Mouse (Mus musculus) gastrocnemius, postnatal 14 days (tissue): ENCODE data around the gene Myom1. TPM values are rescaled to one million over a fixed set of nuclear protein-coding genes. Genes with fewer than 3 reads are reported as not detected.

Source experiments
- DNase-seq: peaks from one replicate; pipeline ENCODE4 v3.0.0; 2021; ENCODE audit warnings: mixed read lengths
- intact Hi-C: fragments of 180-260 bp; cut with DNase I; formaldehyde crosslinking; loops from one replicate; pipeline ENCODE4 v1.15.1; 2025; ENCODE audit warnings: low total_unique reads
- total RNA-seq, 2 experiments: library from RNA; stranded (reverse); gene quantifications; 2 replicates each; pipeline ENCODE4 v1.2.3; 2021

Myom1 gene
- total RNA-seq, 2 experiments from 2014 or later: 1,017 to 1,171 TPM

DNA sequence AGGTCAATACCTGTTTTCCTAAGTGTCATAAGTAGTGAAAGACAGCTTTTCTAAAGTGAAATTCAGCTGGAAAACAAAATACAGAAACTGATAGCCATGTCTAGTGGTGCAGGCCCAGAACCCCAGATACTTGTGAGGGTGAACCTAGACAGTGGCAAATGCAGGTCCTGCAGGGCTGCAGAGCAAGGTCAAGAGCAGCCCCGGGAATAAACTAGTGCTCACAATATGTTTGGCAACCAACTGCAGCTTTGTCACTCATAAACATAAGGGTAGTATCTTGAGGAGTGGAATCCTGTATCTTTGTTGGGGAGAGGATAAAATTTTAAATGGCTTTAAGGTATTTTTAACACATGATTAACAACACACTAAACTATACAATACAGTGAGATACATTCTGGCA lies 7.3 kb downstream of the Myom1 start:
- intact Hi-C loops: no loop called here
- no peak for DNase-seq

DNA sequence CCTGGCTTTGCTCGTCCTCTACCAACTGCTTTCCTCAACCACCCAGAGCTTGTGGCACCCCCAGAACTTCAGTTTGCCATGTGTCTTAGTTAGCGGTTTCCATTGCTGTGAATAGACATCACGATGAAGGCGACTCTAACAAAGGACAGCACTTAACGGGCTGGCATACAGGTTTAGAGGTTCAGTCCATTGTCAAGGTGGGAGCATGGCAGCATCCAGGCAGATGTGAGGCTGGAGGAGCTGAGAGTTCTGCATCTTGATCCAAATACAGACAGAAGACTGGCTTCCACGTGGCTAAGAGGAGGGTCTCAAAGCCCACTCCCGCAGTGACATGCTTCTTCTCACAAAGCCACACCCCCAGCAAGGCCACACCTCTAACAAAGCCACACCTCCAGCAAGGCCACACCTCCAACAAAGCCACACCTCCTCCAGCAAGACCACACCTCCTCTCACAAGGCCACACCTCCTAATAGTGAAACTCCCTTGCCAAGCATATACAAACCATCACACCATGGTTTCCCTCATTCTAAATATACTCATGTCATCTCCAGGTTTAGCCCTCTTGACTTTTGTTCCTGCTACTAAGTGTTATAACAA lies 8.3 kb downstream of the Myom1 start:
- DNase-seq: no peak
- intact Hi-C loops: no loop called here

DNA sequence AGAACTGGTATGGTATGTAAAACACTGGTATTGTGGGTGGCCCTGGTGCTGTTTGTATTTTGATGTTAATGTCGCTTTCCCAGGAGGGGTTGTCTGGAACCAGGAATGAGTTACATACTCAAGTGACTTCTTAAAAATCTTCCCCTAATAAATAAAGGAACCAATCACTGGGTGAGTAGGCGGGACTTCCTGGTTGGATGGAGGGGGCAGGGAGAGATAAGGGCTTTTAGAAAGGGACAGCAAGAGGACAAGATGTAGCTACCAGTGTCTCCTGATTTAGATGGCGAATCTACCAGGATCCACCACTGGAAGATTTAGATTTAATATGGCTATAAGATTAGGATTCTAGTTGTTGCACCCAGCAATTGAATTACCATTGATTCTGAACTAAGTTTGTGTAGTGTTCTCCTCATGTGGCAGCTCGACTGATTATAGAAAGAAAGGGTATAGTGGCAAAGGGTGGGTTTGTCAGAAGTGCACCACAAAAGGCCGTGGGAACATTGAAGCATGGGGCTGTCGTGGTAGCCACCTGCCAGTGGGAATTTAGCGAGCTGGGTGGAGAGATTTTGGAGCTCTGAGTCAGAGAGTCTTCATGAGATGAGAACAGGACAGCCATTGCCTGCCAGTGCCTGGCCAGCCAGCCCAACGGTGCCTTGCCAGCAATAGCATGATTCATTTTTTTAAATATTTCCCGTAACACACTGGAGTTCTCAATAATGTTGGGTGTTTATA lies 9.7 kb downstream of the Myom1 start:
- DNase-seq: no peak
- intact Hi-C loops: no loop called here

DNA sequence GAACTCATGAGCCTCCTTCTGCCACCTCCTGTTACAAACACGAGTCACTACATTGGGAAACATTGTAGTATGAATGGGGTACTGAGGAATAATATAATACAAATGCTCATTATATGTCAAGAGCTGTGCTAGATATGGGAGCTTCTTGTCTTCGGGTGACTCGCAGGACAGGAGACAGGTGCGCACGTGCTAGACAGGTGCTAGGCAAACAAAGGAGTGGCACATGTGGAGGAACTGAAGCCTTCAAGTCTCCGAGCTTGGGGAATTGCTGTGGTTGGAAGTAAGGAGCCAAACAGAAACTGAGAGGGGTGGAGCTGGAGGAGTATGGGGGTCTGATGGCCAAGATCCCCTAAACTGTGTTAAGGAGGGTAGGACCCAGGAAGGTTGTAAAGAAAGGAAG lies 10.7 kb downstream of the Myom1 start:
- intact Hi-C loops: no loop called here

DNA sequence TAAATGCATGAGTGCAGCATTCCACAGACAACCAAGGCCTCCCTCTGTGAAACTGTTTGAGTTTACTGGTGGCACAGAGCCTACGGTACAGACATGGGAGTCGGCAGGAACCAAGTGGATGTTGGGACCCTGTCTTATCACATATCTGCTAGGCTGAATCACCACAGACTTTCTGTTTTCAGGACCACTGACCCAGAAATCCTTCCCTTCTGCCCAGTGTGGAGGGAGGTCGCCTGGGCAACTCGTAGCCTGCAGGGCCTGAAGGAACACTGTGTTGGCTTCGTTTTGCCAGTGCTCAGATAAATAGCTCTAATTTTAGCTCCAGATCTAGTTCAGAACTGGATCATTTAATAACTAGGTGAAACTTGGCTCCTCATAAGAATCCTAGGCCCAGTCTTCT lies 12.5 kb downstream of the Myom1 start:
- intact Hi-C loops: no loop called here
- no peak for DNase-seq

More for the DNA sequence above, 10.7 kb downstream of the Myom1 start:
- DNase-seq: no peak

DNA sequence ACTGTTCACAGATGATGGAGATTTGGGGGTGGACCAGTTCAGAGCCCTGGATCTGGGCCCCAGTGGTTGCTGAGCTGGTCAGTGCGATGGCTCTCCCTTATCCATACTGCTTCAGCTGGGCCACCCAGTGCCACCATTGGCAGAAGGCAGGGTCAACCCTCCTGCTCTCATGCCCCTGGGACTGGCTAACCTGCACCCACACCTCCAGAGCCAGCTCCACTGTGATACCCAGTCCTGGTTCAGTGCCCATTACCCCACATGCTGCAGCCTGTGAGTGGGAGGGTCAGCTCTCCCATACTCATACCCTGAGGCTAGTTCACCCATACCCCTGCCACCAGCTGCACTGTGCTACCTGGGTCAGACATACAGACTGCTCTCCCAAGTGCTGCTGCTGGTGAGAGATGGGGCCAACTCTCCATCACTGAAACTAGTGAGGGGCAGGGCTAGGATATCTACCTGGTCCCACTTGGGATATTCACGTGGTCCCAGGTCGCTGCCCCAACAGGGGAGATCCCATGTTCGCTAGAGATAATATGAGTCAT lies 15.1 kb downstream of the Myom1 start:
- no peak for DNase-seq
- intact Hi-C loops: no loop called here

DNA sequence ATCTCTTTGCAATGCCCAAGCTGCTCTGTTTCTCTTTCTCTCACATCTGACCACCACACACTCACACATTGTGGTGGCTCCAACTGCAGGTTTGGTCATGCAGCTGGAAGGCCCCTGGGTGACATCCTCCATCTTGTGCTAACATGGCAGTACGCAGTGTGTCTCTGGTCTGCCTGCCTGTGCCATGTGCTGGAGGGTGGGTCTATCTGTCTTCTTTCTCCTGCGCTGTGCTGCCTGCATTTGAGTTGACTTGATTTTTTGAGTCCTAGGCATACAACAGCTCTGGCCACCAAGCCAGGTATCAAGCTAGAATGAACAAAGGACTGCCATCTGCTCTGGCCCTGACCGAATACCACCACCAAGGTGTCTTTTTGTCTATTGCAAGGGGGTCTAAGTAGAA lies 15.7 kb downstream of the Myom1 start:
- intact Hi-C loops: no loop called here
- DNase-seq: no peak

DNA sequence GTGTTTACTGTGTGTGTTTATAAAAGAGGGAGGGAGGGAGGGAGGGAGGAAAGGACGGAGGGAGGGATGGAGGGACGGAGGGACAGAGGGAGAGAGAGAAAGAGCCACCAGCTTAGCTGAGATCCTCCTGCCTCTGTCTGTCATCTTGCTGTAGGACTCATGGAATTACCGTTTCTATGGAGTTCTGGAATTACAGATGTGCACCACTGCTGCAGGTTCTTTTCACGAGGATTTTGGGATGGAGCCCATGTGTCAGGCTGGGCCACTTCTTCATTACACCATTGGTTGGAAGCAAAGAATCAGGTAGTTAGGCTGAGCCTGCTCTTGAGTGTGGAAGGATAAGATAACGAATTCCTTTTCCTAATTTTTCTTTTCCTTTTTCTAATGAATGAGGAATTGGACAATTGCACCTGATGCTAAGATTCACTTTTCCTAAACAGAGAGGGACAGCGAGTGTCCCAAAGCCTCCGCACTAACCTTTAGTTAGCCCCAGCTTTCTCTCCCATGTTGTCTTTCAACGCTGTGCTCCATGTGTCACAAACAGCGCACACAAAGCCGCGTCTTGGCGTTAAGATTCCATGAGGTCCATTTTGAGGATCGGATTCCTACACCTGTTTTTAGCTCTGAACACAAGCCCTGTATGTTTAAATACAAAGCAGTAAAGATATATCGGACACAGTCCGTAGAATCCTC lies 16.3 kb downstream of the Myom1 start:
- intact Hi-C loops: no loop called here
- DNase-seq: no peak

DNA sequence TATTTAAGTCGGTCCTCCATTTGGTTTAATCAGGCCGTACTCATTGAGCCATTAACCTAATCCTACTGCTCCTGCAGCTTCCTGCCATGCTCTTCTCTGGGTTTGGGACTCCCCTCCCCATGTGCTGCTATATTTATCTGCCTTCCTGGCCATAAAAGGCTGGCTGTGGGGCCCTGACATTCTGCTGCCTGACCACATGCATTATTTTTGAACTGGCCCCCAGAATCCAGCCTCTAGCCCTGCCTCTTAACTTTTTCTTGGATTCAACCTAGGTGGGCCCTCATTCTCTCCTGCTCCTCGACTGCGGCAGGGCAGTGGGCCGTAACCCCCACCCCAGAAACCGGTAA lies 16.8 kb downstream of the Myom1 start:
- DNase-seq: no peak
- intact Hi-C loops: no loop called here

DNA sequence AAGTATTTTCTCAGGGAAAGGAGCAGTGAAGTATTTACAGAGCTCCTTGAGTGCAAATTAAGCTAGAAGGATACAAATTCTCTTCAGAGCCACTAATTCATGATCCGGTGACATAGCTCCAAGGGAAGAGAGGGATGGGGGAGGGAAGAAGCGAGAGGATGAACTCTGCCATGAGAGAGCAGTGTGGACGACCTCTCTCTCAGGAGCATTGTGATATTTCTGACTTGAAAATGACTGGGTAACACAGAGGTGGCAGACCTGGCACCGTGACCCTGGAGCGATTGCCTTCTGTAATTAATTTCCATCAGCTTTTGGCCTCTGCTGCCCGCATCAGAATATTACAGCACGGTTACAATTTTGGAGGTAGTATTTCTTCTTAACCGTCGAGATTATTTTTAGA lies 17.4 kb downstream of the Myom1 start:
- intact Hi-C loops: no loop called here

DNA sequence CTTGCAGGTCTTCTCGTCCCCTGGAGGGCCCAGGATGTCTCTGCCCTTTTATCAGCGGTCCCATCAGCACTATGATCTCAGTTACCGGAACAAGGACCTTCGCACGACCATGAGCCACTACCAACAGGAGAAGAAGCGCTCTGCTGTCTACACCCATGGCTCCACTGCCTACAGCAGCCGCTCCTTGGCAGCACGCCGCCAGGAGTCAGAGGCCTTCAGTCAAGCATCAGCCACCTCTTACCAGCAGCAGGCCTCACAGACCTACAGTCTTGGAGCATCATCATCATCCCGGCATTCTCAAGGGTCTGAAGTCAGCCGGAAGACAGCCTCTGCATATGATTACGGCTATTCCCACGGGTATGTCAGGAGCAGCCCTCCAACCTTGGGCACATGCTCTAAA lies 20.4 kb downstream of the Myom1 start:
- DNase-seq: no peak
- intact Hi-C loops: no loop called here

More for the DNA sequence above, 17.4 kb downstream of the Myom1 start:
- no peak for DNase-seq

DNA sequence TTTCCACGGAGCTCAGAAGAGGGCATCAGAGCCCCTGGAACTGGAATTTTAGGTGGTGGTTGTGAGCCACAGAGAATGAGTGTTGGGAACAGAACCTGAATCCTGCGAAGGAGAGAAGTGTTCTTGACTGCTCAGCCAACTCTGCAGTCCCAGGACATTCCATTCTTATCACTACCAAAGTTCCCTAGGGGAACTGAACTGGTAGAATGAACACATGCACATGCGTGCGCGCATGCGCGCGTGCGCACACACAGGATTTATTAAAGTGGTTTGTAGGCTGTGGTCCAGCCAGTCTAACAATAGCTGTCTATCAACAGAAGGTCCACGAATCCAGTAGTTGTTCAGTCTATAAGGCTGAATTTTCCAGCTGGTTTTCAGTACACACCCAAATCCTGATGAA lies 21.6 kb downstream of the Myom1 start:
- intact Hi-C loops: no loop called here
- no peak for DNase-seq

DNA sequence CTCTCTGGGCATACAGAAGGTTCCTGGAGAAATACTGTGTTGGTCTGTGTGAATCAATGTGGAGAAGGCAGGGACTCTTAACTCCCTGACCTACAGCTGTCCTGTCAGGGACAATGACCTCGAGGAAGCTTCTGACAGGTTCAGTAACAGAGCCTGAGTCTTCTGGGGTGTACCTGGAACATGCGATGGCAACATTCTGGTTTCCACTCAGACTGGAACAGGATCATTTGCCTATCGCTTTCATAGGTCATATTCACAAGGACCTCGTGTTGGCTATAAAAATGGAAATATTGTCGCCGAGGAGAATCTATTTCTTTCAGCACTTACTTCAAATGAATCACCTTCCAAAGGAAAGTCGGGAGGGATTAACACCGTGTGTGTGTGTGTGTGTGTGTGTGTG lies 23.5 kb downstream of the Myom1 start:
- DNase-seq: no peak
- intact Hi-C loops: no loop called here

DNA sequence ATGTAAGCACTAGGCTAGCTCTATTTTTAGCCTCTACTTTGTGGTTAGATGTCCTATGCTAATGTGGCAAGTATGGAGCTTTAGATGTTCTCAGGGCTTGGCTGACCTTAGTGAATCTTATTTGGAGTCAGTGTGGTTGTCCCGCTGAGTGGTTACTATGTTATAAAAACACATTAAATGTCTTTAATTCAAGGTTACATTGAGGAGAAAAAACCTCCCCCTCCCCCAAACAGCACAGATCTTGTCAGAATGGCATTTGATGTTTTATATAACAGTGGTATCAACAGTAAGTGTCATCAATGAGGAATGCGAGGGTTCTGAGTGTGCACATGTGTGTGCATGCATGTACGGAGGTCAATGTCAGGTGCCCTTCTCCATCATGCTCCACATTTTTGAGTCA lies 24.8 kb downstream of the Myom1 start:
- DNase-seq: no peak
- intact Hi-C loops: no loop called here

DNA sequence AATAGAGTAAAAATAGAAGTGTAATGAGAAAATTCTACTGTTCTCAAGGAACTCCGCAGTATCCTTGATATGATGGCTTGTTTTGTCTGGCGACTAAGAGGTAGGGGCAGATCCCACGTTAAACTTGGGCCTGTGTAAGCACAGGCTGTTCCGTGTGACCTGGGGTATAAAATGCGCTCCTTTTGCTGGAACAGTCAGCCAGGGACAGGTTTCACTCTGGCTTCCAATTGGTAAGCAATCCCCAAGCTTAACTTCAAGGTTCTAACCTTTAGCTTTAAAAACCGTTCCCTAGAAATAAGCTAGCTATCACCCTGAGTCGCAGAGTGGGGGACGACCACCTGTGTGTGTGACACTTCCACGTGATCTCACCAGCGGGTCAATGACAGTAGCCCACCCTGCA lies 30.3 kb downstream of the Myom1 start:
- intact Hi-C loops: no loop called here
- no peak for DNase-seq

DNA sequence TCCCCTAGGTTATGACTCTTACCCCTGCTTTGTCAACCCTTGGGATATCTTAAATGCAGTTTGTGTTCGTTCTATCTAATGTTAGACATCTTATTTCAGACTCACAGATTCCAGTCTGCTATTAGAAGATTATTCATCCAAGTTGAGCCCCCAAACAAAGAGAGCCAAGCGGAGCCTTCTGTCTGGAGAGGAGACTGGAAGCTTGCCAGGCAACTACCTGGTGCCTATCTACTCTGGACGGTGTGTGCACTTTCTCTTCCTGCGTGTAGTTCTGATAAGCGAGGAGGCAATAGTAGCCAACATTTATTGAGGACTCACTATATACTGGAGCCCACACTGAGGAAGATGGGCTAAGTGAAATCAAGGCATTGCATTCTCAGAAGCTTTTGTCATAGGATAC lies 32.0 kb downstream of the Myom1 start:
- no peak for DNase-seq
- intact Hi-C loops: no loop called here

DNA sequence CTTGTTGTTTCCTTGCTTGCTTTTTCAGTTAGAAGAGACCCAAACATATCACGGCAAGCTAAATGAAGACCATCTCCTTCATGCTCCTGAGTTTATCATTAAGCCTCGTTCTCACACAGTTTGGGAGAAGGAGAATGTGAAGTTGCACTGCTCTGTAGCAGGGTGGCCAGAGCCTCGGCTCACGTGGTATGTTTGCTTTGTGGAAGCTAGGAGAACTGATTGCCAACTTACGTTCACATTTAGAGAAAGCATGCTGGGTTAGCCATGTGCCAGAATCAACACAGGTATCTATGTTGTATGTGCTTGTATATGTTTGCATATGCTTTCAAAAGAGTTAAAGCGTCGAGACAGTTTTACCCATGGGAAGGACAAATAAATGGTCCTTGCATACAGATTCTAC lies 34.8 kb downstream of the Myom1 start:
- intact Hi-C loops: no loop called here

DNA sequence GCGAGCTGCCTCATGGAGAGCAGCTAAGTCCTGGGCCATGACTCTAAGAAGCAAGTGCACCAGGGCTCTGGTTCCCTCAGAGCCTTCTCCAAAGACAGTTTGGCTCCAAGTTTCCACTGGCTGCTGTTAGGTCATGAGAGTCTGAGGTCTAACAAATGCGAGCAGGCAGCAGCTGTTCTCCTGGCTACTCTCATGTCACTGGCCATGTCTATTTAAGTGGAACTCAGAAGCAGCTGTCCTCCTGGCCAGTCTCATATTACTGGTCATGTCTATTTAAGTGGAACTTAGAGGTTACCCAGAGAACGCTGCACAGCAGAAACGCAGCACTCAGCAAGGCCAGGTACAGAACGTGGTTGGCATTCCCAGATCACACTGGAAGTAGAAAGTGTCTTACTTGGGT lies 36.4 kb downstream of the Myom1 start:
- peak; percentile 72 for DNase-seq
- intact Hi-C loops: no loop called here

More for the DNA sequence above, 34.8 kb downstream of the Myom1 start:
- DNase-seq: no peak

DNA sequence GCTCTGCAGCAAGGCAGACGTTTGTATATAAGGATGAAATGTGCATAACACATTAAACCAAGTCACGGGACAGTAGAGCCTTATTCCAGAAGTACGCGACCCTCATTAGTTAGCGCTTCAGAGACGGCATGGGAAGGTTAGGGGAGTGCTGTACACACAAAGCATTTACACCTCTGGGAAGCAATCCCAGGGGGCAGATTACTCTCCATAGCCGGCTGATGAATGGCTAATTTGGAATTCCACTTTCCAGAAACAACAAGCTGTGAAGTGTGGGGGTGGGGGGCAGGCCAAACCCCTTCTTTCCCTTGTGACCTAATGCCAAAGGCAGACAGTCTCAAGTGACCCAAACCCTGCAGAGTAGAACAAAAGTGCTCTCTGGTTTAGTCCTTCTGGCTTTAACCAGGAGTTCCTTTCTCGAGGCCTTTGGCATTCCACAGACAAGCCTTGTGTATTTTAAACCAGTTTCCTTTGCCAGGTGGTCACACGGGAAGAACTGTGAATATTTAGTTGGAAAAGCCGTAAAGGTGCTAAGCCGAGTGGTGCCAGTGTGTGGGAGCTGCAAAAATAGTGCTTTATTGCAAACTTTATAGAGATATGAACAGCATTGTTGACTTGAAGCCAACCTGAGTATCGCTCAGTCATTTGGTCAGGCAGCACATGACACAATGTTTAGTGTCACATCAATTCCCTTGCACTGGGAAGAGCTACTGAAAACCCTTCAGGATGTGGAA lies 37.6 kb downstream of the Myom1 start:
- DNase-seq: no peak
- intact Hi-C loops: no loop called here

DNA sequence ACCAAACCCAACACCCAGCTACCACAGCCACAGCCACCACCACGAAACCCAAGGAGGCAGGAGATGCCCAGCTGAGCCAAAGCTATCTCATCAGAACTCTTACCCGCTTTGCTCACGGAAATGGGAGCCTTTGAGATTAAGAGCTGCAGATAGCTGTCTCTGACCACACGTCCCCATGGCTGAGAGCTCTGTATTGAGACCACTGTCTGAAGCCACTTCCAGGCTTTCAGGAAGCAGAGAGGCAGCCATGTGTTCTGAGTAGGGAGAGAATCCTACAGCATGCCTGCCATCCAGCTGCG lies 38.1 kb downstream of the Myom1 start:
- no peak for DNase-seq

More for the DNA sequence above, 38.1 kb downstream of the Myom1 start:
- intact Hi-C loops: no loop called here
